Mouse (Mus musculus) adipocyte (in vitro differentiated cells): ENCODE measurements around the gene Unc5cl.
A peak's percentile ranks its signal among the peaks of the same experiment; 100 is the strongest.

Source experiments
- DNase-seq: peaks from one replicate; pipeline ENCODE4 v3.0.0-alpha.2; 2016; ENCODE audit warnings: low spot score

Gene Unc5cl

GRCm38 (mm10) chr17:48454688-48455087 lies at the start of gene Unc5cl:
Gene Unc5cl (plus strand): TSS chr17:48454901.
- DNase-seq, result no peak

GRCm38 (mm10) chr17:48407154-48407553 lies 47.5 kb upstream of the Unc5cl start:
- DNase-seq, result no peak

- no peak for DNase-seq
These were observed 46.7 kb upstream of the Unc5cl start for GRCm38 (mm10) chr17:48407910-48408525.

- DNase-seq, result peak; percentile 62
These were observed 46.0 kb upstream of the Unc5cl start for GRCm38 (mm10) chr17:48408526-48409291.

- DNase-seq, result peak; percentile 100
These were observed 45.1 kb upstream of the Unc5cl start, which contains the start of the genes Nfya and Oard1 for GRCm38 (mm10) chr17:48409380-48410298. Gene Nfya (minus strand): TSS chr17:48409906. Gene Oard1 (plus strand): TSS chr17:48410014.

- DNase-seq, result peak; percentile 70
These were observed 44.4 kb upstream of the Unc5cl start for GRCm38 (mm10) chr17:48410299-48410785.

- no peak for DNase-seq
These were observed 43.5 kb upstream of the Unc5cl start for GRCm38 (mm10) chr17:48411241-48411640.

GRCm38 (mm10) chr17:48416011-48416410 lies 38.7 kb upstream of the Unc5cl start:
- no peak for DNase-seq

GRCm38 (mm10) chr17:48416425-48417195 lies 38.1 kb upstream of the Unc5cl start:
- peak; percentile 59 for DNase-seq

GRCm38 (mm10) chr17:48417521-48417920 lies 37.2 kb upstream of the Unc5cl start:
- DNase-seq, result no peak

- no peak for DNase-seq
These were observed 36.5 kb upstream of the Unc5cl start for GRCm38 (mm10) chr17:48418174-48418573.

- DNase-seq, result no peak
These were observed 35.9 kb upstream of the Unc5cl start for GRCm38 (mm10) chr17:48418781-48419180.

GRCm38 (mm10) chr17:48419571-48419970 lies 35.1 kb upstream of the Unc5cl start:
- DNase-seq, result no peak

- DNase-seq, result no peak
These were observed 30.5 kb upstream of the Unc5cl start for GRCm38 (mm10) chr17:48424237-48424636.

GRCm38 (mm10) chr17:48425823-48426612 lies 28.7 kb upstream of the Unc5cl start:
- DNase-seq, result no peak

GRCm38 (mm10) chr17:48426991-48427750 lies 27.5 kb upstream of the Unc5cl start:
- DNase-seq, result no peak

- DNase-seq, result no peak
These were observed 26.7 kb upstream of the Unc5cl start for GRCm38 (mm10) chr17:48427852-48428530.

GRCm38 (mm10) chr17:48430394-48430793 lies 24.3 kb upstream of the Unc5cl start:
- no peak for DNase-seq

GRCm38 (mm10) chr17:48431054-48431453 lies 23.6 kb upstream of the Unc5cl start:
- DNase-seq, result no peak
